ENCODE assay signal across 8 mouse cellular contexts in the genomic region with DNA sequence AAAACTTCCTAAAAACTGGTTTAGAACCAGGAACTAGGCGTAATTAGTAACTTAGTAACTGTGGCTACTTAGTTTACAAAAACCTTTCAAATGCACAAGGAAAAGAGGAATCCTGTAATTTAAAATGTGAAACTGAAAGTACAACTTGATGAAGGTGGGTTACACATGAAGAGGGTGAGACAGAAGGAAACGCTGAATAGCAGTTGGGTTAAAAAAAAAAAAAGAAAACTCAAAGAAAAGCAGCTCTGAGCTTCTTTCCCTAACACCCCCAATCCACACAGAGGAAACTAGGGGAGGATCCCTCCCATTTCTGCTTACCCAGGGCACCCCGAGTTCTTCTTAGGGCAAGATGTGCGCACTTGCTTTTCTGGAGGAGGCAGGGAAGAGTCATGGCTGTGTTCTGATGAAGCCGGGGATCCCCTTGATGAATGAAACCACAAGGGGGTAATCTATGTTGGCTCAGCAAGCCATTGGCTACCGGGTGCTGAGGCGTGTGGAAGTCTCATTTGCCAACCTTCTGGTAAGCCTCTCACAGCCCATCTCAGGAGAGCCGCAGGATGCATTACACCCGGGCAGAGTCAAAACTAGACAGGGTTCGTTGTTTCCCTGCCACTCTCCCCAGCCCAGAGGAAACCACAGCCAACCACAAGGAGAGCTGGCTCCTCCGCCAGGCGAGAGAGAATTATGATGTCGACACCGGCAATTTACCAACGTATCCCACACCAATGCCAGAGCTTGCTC.
DNase-seq lines count a peak whose midpoint lies in the region; ATAC-seq and TF ChIP-seq lines count a peak whose summit lies in the region.

No protein-coding gene starts in this region.

- H3K9me3 ChIP-seq in lung, embryonic 14.5 days (ENCODE audit: low read depth, low read length) = no peaks in the 10 kb centered on the region
- H3K9me3 ChIP-seq in midbrain, embryonic 11.5 days (ENCODE audit: control insufficient read depth, low read length) = no peaks in the 10 kb centered on the region

- DNase-seq in layer of hippocampus, adult 2 months (ENCODE audit: low spot score in 2 of 2) = no peak
- DNase-seq in layer of hippocampus, adult 18-20 months (ENCODE audit: low spot score in 2 of 2) = no peak
- DNase-seq in c-Kit-positive CD71-positive TER-119-negative erythroid progenitor cells, embryonic 14.5 days (ENCODE audit: low read depth) = peak; percentile 77
- no peak for DNase-seq in lung, embryonic 14.5 days
- peak; percentile 52 to 53 for DNase-seq in thymus, postnatal 10 days (ENCODE audit: low spot score in 2 of 2)
- no peak for DNase-seq in urinary bladder, adult 18-20 months (ENCODE audit: low spot score in 2 of 2)
- DNase-seq in layer of hippocampus, adult 8-10 months (ENCODE audit: low spot score in 2 of 2) = no peak
- DNase-seq in midbrain, embryonic 11.5 days (ENCODE audit: low spot score, missing footprints) = no peak

- no peak overlapping the region for H3K9ac ChIP-seq in lung, embryonic 14.5 days
- H3K9ac ChIP-seq in midbrain, embryonic 11.5 days (ENCODE audit: low read length) = no peak overlapping the region

- peak overlapping the region; percentile 77 for H3K27ac ChIP-seq in layer of hippocampus, adult 2 months
- H3K27ac ChIP-seq in lung, embryonic 14.5 days (ENCODE audit: low read depth) = no peak overlapping the region
- H3K27ac ChIP-seq in midbrain, embryonic 11.5 days (ENCODE audit: low read depth, low read length) = no peak overlapping the region

- no peaks in the 10 kb centered on the region for H3K36me3 ChIP-seq in lung, embryonic 14.5 days (ENCODE audit: insufficient read depth)
- no peaks in the 10 kb centered on the region for H3K36me3 ChIP-seq in midbrain, embryonic 11.5 days (ENCODE audit: control insufficient read depth, insufficient read depth, low read length)

- no peaks in the 10 kb centered on the region for H3K4me1 ChIP-seq in lung, embryonic 14.5 days (ENCODE audit: insufficient read depth)
- no peaks in the 10 kb centered on the region; the same call in 1 of the 2 replicates for H3K4me1 ChIP-seq in midbrain, embryonic 11.5 days (ENCODE audit: control insufficient read depth, insufficient read depth, low read length)

- ATAC-seq in lung, embryonic 14.5 days (ENCODE audit: insufficient read depth) = no peak
- no peak for ATAC-seq in midbrain, embryonic 11.5 days (ENCODE audit: low FRiP score)

- H3K4me3 ChIP-seq in layer of hippocampus, adult 2 months = peak overlapping the region; percentile 23
- H3K4me3 ChIP-seq in lung, embryonic 14.5 days (ENCODE audit: low read depth, low read length) = peak overlapping the region; percentile 1; the same call in 1 of the 2 replicates
- H3K4me3 ChIP-seq in midbrain, embryonic 11.5 days (ENCODE audit: low read depth, low read length) = no peak overlapping the region

- H3K27me3 ChIP-seq in lung, embryonic 14.5 days (ENCODE audit: insufficient read depth, low read length) = no peaks in the 10 kb centered on the region
- no peaks in the 10 kb centered on the region for H3K27me3 ChIP-seq in midbrain, embryonic 11.5 days (ENCODE audit: control insufficient read depth, insufficient read depth, low read length)

- TF ChIP-seq CTCF in layer of hippocampus, adult 2 months (conservative IDR thresholded peaks at IDR 0.05) = no peak; the same call in 1 of the 2 replicates
- TF ChIP-seq CTCF in lung, embryonic 14.5 days (IDR thresholded peaks at IDR 0.05; ENCODE audit: low read depth) = no peak

- WGBS in lung, embryonic 14.5 days = 77% methylated on average over 15 of the region's 15 CpGs
- WGBS in midbrain, embryonic 11.5 days = 92% methylated on average over 15 of the region's 15 CpGs

- peak overlapping the region; percentile 20; the same call in 1 of the 2 replicates for H3K4me2 ChIP-seq in lung, embryonic 14.5 days
- H3K4me2 ChIP-seq in midbrain, embryonic 11.5 days = no peak overlapping the region

Comparison
In these comparisons a context has a peak if more than half of its experiments do, and no peak if none do; other contexts are left out.
1. DNase-seq: peak in c-Kit-positive CD71-positive TER-119-negative erythroid progenitor cells, embryonic 14.5 days (single experiment) and thymus, postnatal 10 days (2 of 2); none in layer of hippocampus, adult 2 months (0 of 2), layer of hippocampus, adult 18-20 months (0 of 2), lung, embryonic 14.5 days (single experiment), urinary bladder, adult 18-20 months (0 of 2), layer of hippocampus, adult 8-10 months (0 of 2) and midbrain, embryonic 11.5 days (single experiment).